Mouse (Mus musculus): ENCODE data around the gene Ctdspl. TPM values are rescaled to one million over a fixed set of nuclear protein-coding genes. Genes with fewer than 3 reads are reported as not detected.

Gene Ctdspl
- polyA plus RNA-seq, 1 experiment from 2014 or later, result 9.0 TPM

DNA sequence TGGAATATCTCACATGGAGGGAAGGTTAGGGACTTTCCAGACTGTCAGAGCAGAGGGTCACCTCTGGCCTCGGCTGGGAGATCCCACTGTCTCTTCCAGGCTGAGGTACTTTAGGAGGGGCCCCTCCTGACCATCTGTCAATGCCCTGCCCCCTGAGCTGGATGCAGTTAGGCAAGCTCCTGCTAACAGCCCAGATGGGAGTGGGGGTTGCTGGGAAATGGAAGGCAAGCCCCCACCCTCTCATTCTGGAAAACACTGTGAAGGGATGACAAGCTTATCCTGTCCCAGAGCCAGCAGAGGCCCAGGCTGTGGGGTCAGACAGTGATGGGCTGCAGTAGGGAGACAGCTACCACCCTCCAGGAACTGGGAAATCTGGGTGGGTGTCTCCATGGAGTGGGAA is 160.2 kb downstream of the Ctdspl start:
- H3K9ac ChIP-seq, result no peak overlapping the region
- H3K4me1 ChIP-seq, result peaks cover 44% of the 10 kb centered on the region
- ATAC-seq (ENCODE audit: low FRiP score), result no peak
- H3K4me3 ChIP-seq (replicated peaks), result no peak overlapping the region
- peaks cover 42% of the 10 kb centered on the region for H3K27me3 ChIP-seq
- H3K36me3 ChIP-seq (replicated peaks), result no peaks in the 10 kb centered on the region
- no peaks in the 10 kb centered on the region for H3K9me3 ChIP-seq
- no peak overlapping the region for H3K27ac ChIP-seq
- 71% methylated on average over 1 of the region's 1 CpGs for WGBS
- H3K4me2 ChIP-seq, result no peak overlapping the region

DNA sequence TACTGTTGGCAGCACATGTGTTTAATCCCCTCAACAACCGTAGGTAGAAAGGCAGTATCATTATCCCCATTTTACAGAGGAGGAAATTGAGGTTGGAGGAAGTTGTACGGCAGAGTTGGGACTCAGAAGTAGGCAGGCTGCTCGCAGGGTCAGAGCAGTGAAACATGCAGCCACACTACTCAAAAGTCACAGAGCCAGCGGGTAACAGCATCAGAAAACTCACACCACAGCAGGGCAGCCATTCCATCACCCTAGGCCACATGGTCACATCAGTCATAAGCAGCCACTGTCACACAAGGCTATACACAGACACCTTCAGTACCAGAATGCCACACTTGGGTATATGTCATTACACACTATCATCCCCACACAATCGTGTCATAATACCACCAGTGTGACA is 161.1 kb downstream of the Ctdspl start:
- 88% methylated on average over 5 of the region's 5 CpGs for WGBS
- no peaks in the 10 kb centered on the region for H3K36me3 ChIP-seq (replicated peaks)
- no peak overlapping the region for H3K27ac ChIP-seq
- H3K4me2 ChIP-seq, result 0 out of 2 replicates have a peak overlapping the region, but pooled peaks have one; percentile 53
- 0 out of 2 replicates have a peak, but pooled peaks have one; percentile 6 for ATAC-seq (ENCODE audit: low FRiP score)
- no peak overlapping the region for H3K9ac ChIP-seq
- peaks cover 44% of the 10 kb centered on the region for H3K4me1 ChIP-seq
- no peaks in the 10 kb centered on the region for H3K9me3 ChIP-seq
- H3K27me3 ChIP-seq, result peaks cover 51% of the 10 kb centered on the region
- no peak overlapping the region for H3K4me3 ChIP-seq (replicated peaks)

DNA sequence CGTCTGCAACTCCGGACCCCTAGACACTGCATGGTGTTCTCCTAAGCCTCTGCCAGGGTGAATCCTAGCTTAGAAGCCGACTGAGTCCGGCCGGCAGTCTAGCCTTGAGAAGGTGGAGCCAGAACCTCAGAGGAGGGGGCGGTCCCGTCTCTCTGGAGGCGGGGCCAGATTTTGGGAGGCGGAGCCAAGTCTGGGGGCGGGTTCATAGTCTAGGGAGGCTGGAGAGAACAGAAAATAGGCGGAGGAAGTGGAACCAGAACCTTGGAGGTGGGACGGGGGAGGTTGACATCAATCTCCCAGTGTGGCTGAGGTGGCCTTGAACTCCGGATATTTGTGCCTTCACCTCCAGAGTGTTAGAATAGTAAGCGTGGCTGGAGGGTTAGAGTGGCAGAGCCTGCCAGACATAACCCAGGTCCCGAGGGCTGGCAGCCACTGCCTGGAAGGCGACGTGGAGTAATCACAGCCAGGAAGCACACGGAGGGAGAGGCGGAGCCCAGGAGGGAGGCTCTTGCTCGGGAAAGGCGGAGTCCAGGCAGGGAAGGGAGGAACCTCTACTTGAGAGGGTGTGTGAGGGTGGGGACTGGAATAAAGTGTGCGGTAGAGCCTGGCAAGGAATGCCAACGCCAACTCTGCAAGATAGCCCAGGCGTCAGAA is 162.0 kb downstream of the Ctdspl start:
- 2% methylated on average over 24 of the region's 24 CpGs for WGBS
- H3K27ac ChIP-seq, result no peak overlapping the region
- peak overlapping the region; percentile 53 for H3K4me2 ChIP-seq
- H3K4me3 ChIP-seq (replicated peaks), result peak overlapping the region; percentile 32
- ATAC-seq (ENCODE audit: low FRiP score), result peak; percentile 67
- no peaks in the 10 kb centered on the region for H3K9me3 ChIP-seq
- H3K36me3 ChIP-seq (replicated peaks), result no peaks in the 10 kb centered on the region
- H3K4me1 ChIP-seq, result peaks cover 47% of the 10 kb centered on the region
- no peak overlapping the region for H3K9ac ChIP-seq
- H3K27me3 ChIP-seq, result peaks cover 61% of the 10 kb centered on the region

DNA sequence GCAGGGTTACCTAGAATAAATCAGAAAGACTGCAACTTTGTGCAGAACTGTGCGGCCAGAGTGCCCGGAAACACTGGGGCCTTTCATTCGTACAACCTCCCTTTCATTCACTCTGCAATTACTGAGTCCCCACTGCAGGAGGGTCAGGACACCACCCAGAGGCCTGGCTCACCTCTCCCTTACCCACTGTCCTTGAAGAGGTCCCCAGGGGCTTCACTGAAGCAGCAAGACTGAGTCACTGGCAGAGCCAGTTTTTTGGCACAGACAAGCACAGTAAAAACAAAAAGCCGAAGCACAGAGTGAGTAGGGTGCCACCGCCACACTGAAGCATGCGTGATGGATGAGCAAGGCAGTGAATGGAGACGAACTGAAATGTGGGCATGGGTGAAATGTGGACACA is 163.2 kb downstream of the Ctdspl start:
- no peak for ATAC-seq (ENCODE audit: low FRiP score)

DNA sequence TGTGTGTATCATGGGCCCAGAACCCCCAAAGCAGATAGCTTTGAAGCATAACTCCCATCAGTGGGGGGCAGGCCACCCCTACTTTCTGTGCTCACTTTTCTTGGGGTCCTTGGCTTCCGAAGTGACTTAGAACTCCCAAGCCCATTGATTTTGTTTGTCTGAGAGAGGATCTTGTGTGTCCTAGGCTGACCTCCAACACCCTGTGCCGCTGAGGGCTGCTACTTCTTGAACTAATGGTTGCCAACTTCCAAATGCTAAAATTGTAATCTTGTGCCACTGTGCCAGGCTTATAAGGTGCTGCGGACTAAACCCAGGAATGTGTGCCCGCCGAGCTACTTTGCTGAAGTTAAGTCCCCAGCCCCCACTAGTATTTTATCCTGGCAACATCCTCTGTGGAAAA is 164.2 kb downstream of the Ctdspl start:
- Histone ChIP-seq H3K36me3 (replicated peaks) (no peaks in the 10 kb centered on the region), H3K4me2 (no peak overlapping the region), H3K9me3 (no peaks in the 10 kb centered on the region), H3K4me1 (peaks cover 61% of the 10 kb centered on the region), H3K27me3 (peaks cover 78% of the 10 kb centered on the region), H3K4me3 (replicated peaks) (no peak overlapping the region), H3K9ac (no peak overlapping the region), H3K27ac (no peak overlapping the region)
- 89% methylated on average over 5 of the region's 5 CpGs for WGBS
- no peak for ATAC-seq (ENCODE audit: low FRiP score)

More for the DNA sequence above, 163.2 kb downstream of the Ctdspl start:
- H3K4me1 ChIP-seq, result peaks cover 58% of the 10 kb centered on the region
- WGBS, result 57% methylated on average over 7 of the region's 7 CpGs
- no peak overlapping the region for H3K9ac ChIP-seq
- no peak overlapping the region for H3K4me3 ChIP-seq (replicated peaks)
- H3K9me3 ChIP-seq, result no peaks in the 10 kb centered on the region
- H3K4me2 ChIP-seq, result no peak overlapping the region
- H3K27me3 ChIP-seq, result peaks cover 72% of the 10 kb centered on the region
- no peaks in the 10 kb centered on the region for H3K36me3 ChIP-seq (replicated peaks)
- H3K27ac ChIP-seq, result no peak overlapping the region

DNA sequence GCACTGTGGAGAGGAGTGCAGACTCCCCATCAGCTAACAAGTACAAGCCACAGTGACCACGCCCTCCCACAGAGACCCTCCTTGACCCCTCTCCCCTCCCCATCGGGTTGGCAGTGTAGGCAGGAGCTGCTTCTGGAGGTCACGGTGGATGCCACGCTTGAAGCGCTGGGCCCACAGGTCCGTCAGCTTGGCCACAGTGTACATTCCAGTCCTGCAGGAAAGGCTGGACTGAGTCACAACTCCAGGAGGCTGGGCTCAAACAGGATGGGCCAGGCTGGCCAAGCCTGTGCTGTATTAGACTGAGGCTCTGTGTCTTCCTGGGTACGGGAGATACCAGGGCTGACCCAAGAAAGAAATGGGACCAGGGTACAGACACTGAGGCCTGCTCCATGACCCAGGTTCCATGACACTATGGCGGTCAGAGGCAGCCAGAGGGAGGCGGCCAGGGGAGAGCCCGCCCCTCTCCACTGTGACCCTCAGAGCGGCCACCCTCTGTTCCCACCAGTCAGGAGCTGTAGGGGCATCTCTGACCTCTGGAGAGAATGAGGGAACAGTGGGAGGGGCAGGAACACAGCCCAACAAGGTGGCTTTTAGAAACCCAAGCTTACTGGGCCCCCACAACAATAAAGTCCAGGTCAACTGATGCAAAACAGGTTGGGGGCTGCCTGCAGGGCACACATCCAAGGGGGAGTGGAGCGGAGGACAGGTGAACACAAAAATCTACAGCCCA is 165.5 kb downstream of the Ctdspl start:
- H3K4me1 ChIP-seq, result peaks cover 52% of the 10 kb centered on the region
- H3K27me3 ChIP-seq, result peaks cover 80% of the 10 kb centered on the region
- peak overlapping the region; percentile 48; the same call in 1 of the 2 replicates for H3K4me3 ChIP-seq (replicated peaks)
- H3K9me3 ChIP-seq, result no peaks in the 10 kb centered on the region
- ATAC-seq (ENCODE audit: low FRiP score), result no peak
- H3K4me2 ChIP-seq, result peak overlapping the region; percentile 73
- no peak overlapping the region for H3K27ac ChIP-seq
- H3K9ac ChIP-seq, result no peak overlapping the region; the same call in 1 of the 2 replicates
- H3K36me3 ChIP-seq (replicated peaks), result no peaks in the 10 kb centered on the region
- WGBS, result 59% methylated on average over 12 of the region's 12 CpGs

DNA sequence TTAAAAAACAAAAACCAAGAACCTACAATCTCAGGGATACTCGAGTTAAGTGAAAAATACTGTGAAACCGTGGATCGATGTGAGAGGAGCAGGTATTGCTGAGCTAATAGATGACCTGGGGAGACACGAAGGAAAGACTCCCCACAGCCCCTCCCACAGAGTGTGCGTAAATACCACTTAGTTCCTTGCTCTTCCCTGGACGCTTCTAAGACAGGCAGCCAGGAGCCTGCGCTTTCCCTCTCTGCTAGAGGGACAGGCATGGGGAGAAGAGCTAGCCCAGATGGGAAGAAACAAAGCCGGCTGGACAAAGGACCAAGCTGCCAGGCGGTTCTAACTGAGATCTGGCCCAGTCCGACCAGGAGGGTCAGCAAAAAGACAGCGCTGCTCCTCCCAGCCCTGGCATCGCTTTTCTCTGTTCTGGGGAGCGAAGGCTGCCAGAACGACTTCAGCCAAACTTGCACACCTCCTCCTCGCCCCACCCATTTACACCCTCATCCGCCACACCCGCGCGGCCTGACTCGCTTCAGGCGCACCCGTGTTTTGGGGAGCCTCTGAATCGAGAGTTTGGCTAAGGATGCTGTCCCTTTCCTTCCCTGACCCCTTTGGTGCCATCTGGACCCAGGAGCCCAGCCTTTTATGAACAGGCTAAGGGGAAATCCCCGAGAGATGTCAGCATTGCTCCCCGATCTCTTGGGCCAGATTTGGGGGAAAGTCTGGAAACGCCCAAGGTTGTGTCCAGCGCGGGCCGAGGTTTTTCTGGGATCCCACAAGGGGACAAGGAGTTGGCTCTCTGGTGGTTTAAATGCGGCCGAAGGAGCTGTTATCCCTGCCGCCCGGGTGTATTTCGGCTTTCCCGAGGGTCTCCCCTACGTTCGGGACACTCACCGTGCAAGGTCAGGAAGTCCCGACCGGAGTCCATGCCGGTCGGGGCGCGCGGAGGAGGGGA is 166.5 kb downstream of the Ctdspl start:
- no peak for ATAC-seq (ENCODE audit: low FRiP score)
- no peaks in the 10 kb centered on the region for H3K9me3 ChIP-seq
- H3K27ac ChIP-seq, result no peak overlapping the region
- H3K4me2 ChIP-seq, result peak overlapping the region; percentile 73
- peak overlapping the region; percentile 48 for H3K4me3 ChIP-seq (replicated peaks)
- WGBS, result 3% methylated on average over 45 of the region's 45 CpGs
- H3K9ac ChIP-seq, result peak overlapping the region; percentile 21
- H3K4me1 ChIP-seq, result peaks cover 46% of the 10 kb centered on the region
- peaks cover 70% of the 10 kb centered on the region for H3K27me3 ChIP-seq
- H3K36me3 ChIP-seq (replicated peaks), result no peaks in the 10 kb centered on the region

Small RNA genes within 50 kb of the gene (microRNA-seq; reads per million reads assigned to microRNA genes)
- 10.0 reads per million, percentile 27 among the genes with 10 or more reads in this experiment for gene Mir26a-1

Other genes starting within 250 kb of the Ctdspl start
- gene Vill, start 126.3 kb downstream of the Ctdspl start, polyA plus RNA-seq (2016; fragmentation: Nextera tagmentation; extraction: Ambion mirVana), result 6.8 and 6.9 TPM in 2 replicates
- gene Plcd1, start 167.0 kb downstream of the Ctdspl start, polyA plus RNA-seq (2016; fragmentation: Nextera tagmentation; extraction: Ambion mirVana), result 11.0 and 16.8 TPM in 2 replicates
- 0.79 and 1.0 TPM in 2 replicates for gene Dlec1, start 176.0 kb downstream of the Ctdspl start, polyA plus RNA-seq (2016; fragmentation: Nextera tagmentation; extraction: Ambion mirVana)
- gene Acaa1b, start 230.6 kb downstream of the Ctdspl start, polyA plus RNA-seq (2016; fragmentation: Nextera tagmentation; extraction: Ambion mirVana), result 0.95 and 2.1 TPM in 2 replicates
- gene Gm47289, start 232.7 kb downstream of the Ctdspl start, polyA plus RNA-seq (2016; fragmentation: Nextera tagmentation; extraction: Ambion mirVana), result not detected in 2 replicates